ENCODE assay signal across 8 mouse cellular contexts in the genomic region with DNA sequence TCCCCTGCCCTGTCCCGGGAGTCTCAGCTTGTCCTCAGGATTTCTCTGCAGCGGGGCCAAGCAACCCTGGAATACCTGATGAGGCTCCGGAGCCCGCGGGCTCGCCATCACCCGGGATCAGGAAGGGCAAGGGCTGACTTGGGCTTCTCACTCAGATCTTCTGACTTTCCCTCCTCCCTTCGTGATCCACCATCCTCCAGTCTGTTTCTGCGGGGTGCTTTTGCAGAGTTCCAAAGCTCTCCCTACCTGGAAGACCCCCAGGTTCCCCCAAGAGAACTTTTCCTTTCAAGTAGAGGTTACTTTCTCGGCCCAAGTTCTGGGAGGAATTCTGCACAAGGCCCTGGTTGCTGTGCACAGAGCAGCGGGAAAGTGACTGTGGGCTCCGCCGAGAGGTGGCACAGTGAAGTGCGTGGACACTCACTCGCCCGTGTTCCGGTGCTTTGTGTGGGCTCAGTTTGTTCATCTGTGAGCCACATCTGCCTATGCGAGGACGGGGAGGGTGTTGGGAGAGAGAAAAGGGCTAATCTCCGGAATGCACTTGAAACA. TPM values are rescaled to one million over a fixed set of nuclear protein-coding genes. Genes with fewer than 3 reads are reported as not detected.
DNase-seq lines count a peak whose midpoint lies in the region; ATAC-seq lines count a peak whose summit lies in the region.

No protein-coding gene starts in this region.

- WGBS in intestine, embryonic 15.5 days, result under 1% methylated on average over 20 of the region's 20 CpGs
- WGBS in limb, embryonic 13.5 days, result under 1% methylated on average over 20 of the region's 20 CpGs
- WGBS in midbrain, embryonic 14.5 days, result under 1% methylated on average over 20 of the region's 20 CpGs

- H3K9me3 ChIP-seq in intestine, embryonic 15.5 days, result no peaks in the 10 kb centered on the region
- no peaks in the 10 kb centered on the region for H3K9me3 ChIP-seq in limb, embryonic 13.5 days
- H3K9me3 ChIP-seq in midbrain, embryonic 14.5 days (ENCODE audit: control insufficient read depth, low read length), result no peaks in the 10 kb centered on the region

- H3K4me1 ChIP-seq in intestine, embryonic 15.5 days (replicated peaks), result peaks cover 13% of the 10 kb centered on the region; the same call in 1 of the 2 replicates
- peaks cover 22% of the 10 kb centered on the region for H3K4me1 ChIP-seq in limb, embryonic 13.5 days
- H3K4me1 ChIP-seq in midbrain, embryonic 14.5 days (ENCODE audit: control insufficient read depth, insufficient read depth, low read length), result 0 out of 2 replicates have a peak, but pooled peaks cover 10% of the 10 kb centered on the region

- no peaks in the 10 kb centered on the region for H3K36me3 ChIP-seq in intestine, embryonic 15.5 days
- H3K36me3 ChIP-seq in limb, embryonic 13.5 days, result no peaks in the 10 kb centered on the region
- H3K36me3 ChIP-seq in midbrain, embryonic 14.5 days (ENCODE audit: control insufficient read depth, insufficient read depth, low read length), result no peaks in the 10 kb centered on the region

- H3K4me3 ChIP-seq in intestine, embryonic 15.5 days (replicated peaks), result peak overlapping the region; percentile 90
- peak overlapping the region; percentile 89 for H3K4me3 ChIP-seq in limb, embryonic 13.5 days
- peak overlapping the region; percentile 88 for H3K4me3 ChIP-seq in midbrain, embryonic 14.5 days (replicated peaks; ENCODE audit: low read depth, low read length)

- DNase-seq in left cerebral cortex, adult 18-20 months (ENCODE audit: low spot score in 2 of 2), result peak; percentile 60 to 74
- no peak for DNase-seq in left cerebral cortex, adult 11 months (ENCODE audit: low spot score)
- peak; percentile 56 for DNase-seq in embryo, embryonic 10 days (ENCODE audit: low spot score)
- DNase-seq in gastrocnemius, postnatal 10 days, result peak; percentile 30
- peak; percentile 67 for DNase-seq in midbrain, embryonic 14.5 days
- DNase-seq in spleen, postnatal 36 days (ENCODE audit: low spot score in 2 of 2), result peak; percentile 13 to 22

- peak; percentile 37 for ATAC-seq in intestine, embryonic 15.5 days
- no peak for ATAC-seq in limb, embryonic 13.5 days (ENCODE audit: low FRiP score, low read depth)
- no peak for ATAC-seq in midbrain, embryonic 14.5 days (ENCODE audit: low FRiP score, low TSS enrichment)

- no peaks in the 10 kb centered on the region for H3K27me3 ChIP-seq in intestine, embryonic 15.5 days (replicated peaks)
- no peaks in the 10 kb centered on the region for H3K27me3 ChIP-seq in limb, embryonic 13.5 days
- no peaks in the 10 kb centered on the region for H3K27me3 ChIP-seq in midbrain, embryonic 14.5 days (ENCODE audit: control insufficient read depth, insufficient read depth, low read length)

- peak overlapping the region; percentile 81 for H3K9ac ChIP-seq in intestine, embryonic 15.5 days
- peak overlapping the region; percentile 90 for H3K9ac ChIP-seq in limb, embryonic 13.5 days
- H3K9ac ChIP-seq in midbrain, embryonic 14.5 days (replicated peaks; ENCODE audit: low read length), result peak overlapping the region; percentile 69

- H3K27ac ChIP-seq in intestine, embryonic 15.5 days, result peak overlapping the region; percentile 94
- peak overlapping the region; percentile 84 for H3K27ac ChIP-seq in limb, embryonic 13.5 days
- peak overlapping the region; percentile 78 for H3K27ac ChIP-seq in midbrain, embryonic 14.5 days (replicated peaks; ENCODE audit: low read depth, low read length)

- peak overlapping the region; percentile 94 for H3K4me2 ChIP-seq in intestine, embryonic 15.5 days (replicated peaks)
- peak overlapping the region; percentile 90 for H3K4me2 ChIP-seq in limb, embryonic 13.5 days (replicated peaks)
- H3K4me2 ChIP-seq in midbrain, embryonic 14.5 days (ENCODE audit: low read length), result peak overlapping the region; percentile 98

RNA-seq across cellular contexts. Expression of a gene that starts 0.6 kb away (rescaled TPM):
- total RNA-seq in left cerebral cortex, adult 18-20 months (2021), result 10 to 100 TPM; 34.2 to 35.7 TPM
- total RNA-seq in gastrocnemius, postnatal 10 days (2021), result 10 to 100 TPM; 48.6 to 49.1 TPM
- 34.8 and 39.2 TPM in 2 replicates for polyA plus RNA-seq in intestine, embryonic 15.5 days (2015; fragmentation: Nextera tagmentation; extraction: Ambion mirVana)
- polyA plus RNA-seq in limb, embryonic 13.5 days (2015; fragmentation: Nextera tagmentation; extraction: Ambion mirVana), result 42.6 and 44.8 TPM in 2 replicates
- 32.5 and 36.8 TPM in 2 replicates for polyA plus RNA-seq in midbrain, embryonic 14.5 days (2014; fragmentation: Nextera tagmentation; extraction: Ambion mirVana)
